Mouse (Mus musculus) induced T-regulatory cell, adult 2 months (primary cell): ENCODE measurements around the gene Arl10.
A peak's percentile ranks its signal among the peaks of the same experiment; 100 is the strongest.
"Not testable (repeated sequence)": the region's sequence is repeated elsewhere in the genome, so short reads cannot be mapped to it uniquely, and the experiment has no call there.

Experiments used
- DNase-seq: peaks from one replicate; pipeline ENCODE4 v3.0.0-alpha.2; 2012; ENCODE audit warnings: low read depth

Arl10 gene

GRCm38 (mm10) chr13:54582860-54583259, 8.0 kb downstream of the Arl10 start:
- DNase-seq = no peak

- DNase-seq = no peak
Observed at GRCm38 (mm10) chr13:54585831-54586230, 11.0 kb downstream of the Arl10 start.

GRCm38 (mm10) chr13:54589414-54589995, 14.7 kb downstream of the Arl10 start:
- DNase-seq = no peak

- DNase-seq = peak; percentile 100
Observed at GRCm38 (mm10) chr13:54589996-54590951, 15.5 kb downstream of the Arl10 start, which contains the start of the genes Nop16 and Higd2a. Gene Nop16 (minus strand): TSS chr13:54590090. Gene Higd2a (plus strand): TSS chr13:54590207.

GRCm38 (mm10) chr13:54591776-54592356, 17.1 kb downstream of the Arl10 start:
- DNase-seq = no peak

- DNase-seq = no peak
Observed at GRCm38 (mm10) chr13:54593617-54594016, 18.8 kb downstream of the Arl10 start.

- no peak for DNase-seq
Observed at GRCm38 (mm10) chr13:54596107-54596690, 21.4 kb downstream of the Arl10 start.

GRCm38 (mm10) chr13:54596870-54597269, 22.1 kb downstream of the Arl10 start:
- DNase-seq = no peak

GRCm38 (mm10) chr13:54598622-54599143, 23.9 kb downstream of the Arl10 start:
- DNase-seq = no peak

- DNase-seq = no peak
Observed at GRCm38 (mm10) chr13:54602639-54603111, 27.9 kb downstream of the Arl10 start.

- DNase-seq = no peak
Observed at GRCm38 (mm10) chr13:54603501-54603900, 28.7 kb downstream of the Arl10 start.

GRCm38 (mm10) chr13:54604221-54604620, 29.4 kb downstream of the Arl10 start:
- DNase-seq = no peak

GRCm38 (mm10) chr13:54605426-54605825, 30.6 kb downstream of the Arl10 start:
- DNase-seq = no peak

- no peak for DNase-seq
Observed at GRCm38 (mm10) chr13:54607204-54607603, 32.4 kb downstream of the Arl10 start.

GRCm38 (mm10) chr13:54608002-54608401, 33.2 kb downstream of the Arl10 start:
- no peak for DNase-seq

- no peak for DNase-seq
Observed at GRCm38 (mm10) chr13:54608666-54609065, 33.9 kb downstream of the Arl10 start.

GRCm38 (mm10) chr13:54609301-54609700, 34.5 kb downstream of the Arl10 start:
- DNase-seq = no peak

- no peak for DNase-seq
Observed at GRCm38 (mm10) chr13:54610613-54610971, 35.8 kb downstream of the Arl10 start.

- peak; percentile 81 for DNase-seq
Observed at GRCm38 (mm10) chr13:54610972-54611754, 36.3 kb downstream of the Arl10 start, which contains the start of gene Cltb. Gene Cltb (minus strand): TSS chr13:54611344.

- not testable (repeated sequence) for DNase-seq
Observed at GRCm38 (mm10) chr13:54613141-54613540, 38.3 kb downstream of the Arl10 start.

- DNase-seq = no peak
Observed at GRCm38 (mm10) chr13:54616307-54616706, 41.5 kb downstream of the Arl10 start.
